Mouse (Mus musculus) limb, embryonic 14.5 days (tissue): ENCODE results near the gene Ptpn22. TPM values are rescaled to one million over a fixed set of nuclear protein-coding genes. Genes with fewer than 3 reads are reported as not detected.

Experiments used
- ATAC-seq: fragments of 200-750 bp; cut with Nextera tagmentation; 2 replicates; pipeline ENCODE4 v1.8.0; 2017; ENCODE audit warnings: low read depth, moderate number of reproducible peaks, moderate TSS enrichment; ENCODE audit not compliant: low FRiP score
- DNase-seq: peaks from one replicate; pipeline ENCODE4 v3.0.0-alpha.2; 2015; ENCODE audit warnings: low spot score
- H3K27ac ChIP-seq: fragments of 300-500 bp; sonication (generic); replicated peaks from 2 replicates; pipeline ENCODE4 v1.5.1; 2014; ENCODE audit warnings: low read depth, mild to moderate bottlenecking, low read length, moderate library complexity, mixed read lengths
- H3K27me3 ChIP-seq: fragments of 300-500 bp; sonication (generic); 2 replicates; pipeline ENCODE4 v1.6.1; 2014; ENCODE audit warnings: low read length, mixed read lengths; ENCODE audit not compliant: control insufficient read depth, insufficient read depth
- H3K36me3 ChIP-seq: fragments of 300-500 bp; sonication (generic); 2 replicates; pipeline ENCODE4 v1.6.1; 2014; ENCODE audit warnings: mild to moderate bottlenecking, low read length, moderate library complexity, mixed read lengths; ENCODE audit not compliant: control insufficient read depth, insufficient read depth
- H3K4me1 ChIP-seq: fragments of 300-500 bp; sonication (generic); 2 replicates; pipeline ENCODE4 v1.6.1; 2014; ENCODE audit warnings: antibody characterized with exemption, low read length, mixed read lengths; ENCODE audit not compliant: control insufficient read depth, insufficient read depth
- H3K4me2 ChIP-seq: fragments of 300-500 bp; sonication (generic); replicated peaks from 2 replicates; pipeline ENCODE4 v1.6.1; 2014; ENCODE audit warnings: low read depth, mild to moderate bottlenecking, low read length, moderate library complexity; ENCODE audit not compliant: severe bottlenecking
- H3K4me3 ChIP-seq: fragments of 300-500 bp; sonication (generic); replicated peaks from 2 replicates; pipeline ENCODE4 v1.5.1; 2014; ENCODE audit warnings: low read length
- H3K9ac ChIP-seq: fragments of 300-500 bp; sonication (generic); 2 replicates; pipeline ENCODE4 v1.6.1; 2014; ENCODE audit warnings: mild to moderate bottlenecking, low read depth, low read length, moderate library complexity; ENCODE audit not compliant: severe bottlenecking
- H3K9me3 ChIP-seq: fragments of 300-500 bp; sonication (generic); 2 replicates; pipeline ENCODE4 v1.6.1; 2016; ENCODE audit warnings: low read length; ENCODE audit not compliant: control insufficient read depth
- POLR2A ChIP-seq: fragments of 200-500 bp; IDR thresholded peaks from 2 replicates; pipeline ENCODE4 v1.8.0; 2012; ENCODE audit warnings: inconsistent platforms, mild to moderate bottlenecking, moderate library complexity, borderline replicate concordance; ENCODE audit not compliant: insufficient read depth, insufficient read length; ENCODE audit errors: extremely low read depth
- WGBS: fragments of 180-500 bp; shearing (Covaris S2); extraction: QIAGEN DNeasy Blood & Tissue Kit; methylation state at CpG from one replicate; pipeline ENCODE4 v1.1.7; 2014; 5-methylcytosine and 5-hydroxymethylcytosine counted together
- polyA plus RNA-seq, 2 experiments: library from polyadenylated mRNA; depleted of rRNA in 1 of 2; stranded (reverse) in 1 of 2; unstranded in 1 of 2; fragments of >200 nt; fragmentation: Nextera tagmentation in 1 of 2; extraction: Ambion mirVana in 1 of 2; gene quantifications; 2 replicates each; pipeline versions ENCODE4 v1.2.1 to v1.2.3; 2012 to 2014

Gene Ptpn22
- polyA plus RNA-seq, 2 experiments: 0.47 to 1.1 TPM

GRCm38 (mm10) chr3:103859851-103860391, 326 bp downstream of the Ptpn22 start:
- H3K4me3 ChIP-seq: no peak overlapping the region
- 71% methylated on average over 6 of the region's 6 CpGs for WGBS
- H3K4me2 ChIP-seq: no peak overlapping the region
- H3K27me3 ChIP-seq: no peaks in the 10 kb centered on the region
- H3K4me1 ChIP-seq: 0 out of 2 replicates have a peak, but pooled peaks cover 2% of the 10 kb centered on the region
- ATAC-seq (no peak), DNase-seq (peak; percentile 7)
- H3K9ac ChIP-seq: no peak overlapping the region
- no peak for TF ChIP-seq POLR2A
- no peaks in the 10 kb centered on the region for H3K9me3 ChIP-seq
- H3K36me3 ChIP-seq: no peaks in the 10 kb centered on the region
- H3K27ac ChIP-seq: no peak overlapping the region

- H3K4me1 ChIP-seq: 0 out of 2 replicates have a peak, but pooled peaks cover 2% of the 10 kb centered on the region
- DNase-seq (no peak), ATAC-seq (no peak)
- no peak overlapping the region for H3K4me2 ChIP-seq
- no peaks in the 10 kb centered on the region for H3K36me3 ChIP-seq
- WGBS: 68% methylated on average over 4 of the region's 4 CpGs
- no peaks in the 10 kb centered on the region for H3K27me3 ChIP-seq
- H3K27ac ChIP-seq: no peak overlapping the region
- no peak overlapping the region for H3K4me3 ChIP-seq
- TF ChIP-seq POLR2A: no peak
- H3K9ac ChIP-seq: no peak overlapping the region
- H3K9me3 ChIP-seq: no peaks in the 10 kb centered on the region
These were observed 3.2 kb downstream of the Ptpn22 start for GRCm38 (mm10) chr3:103862721-103863220.

GRCm38 (mm10) chr3:103864200-103864599, 4.6 kb downstream of the Ptpn22 start:
- 92% methylated on average over 6 of the region's 6 CpGs for WGBS
- Histone ChIP-seq H3K4me3 (no peak overlapping the region), H3K36me3 (no peaks in the 10 kb centered on the region), H3K9ac (no peak overlapping the region), H3K27ac (no peak overlapping the region), H3K4me1 (0 out of 2 replicates have a peak, but pooled peaks cover 2% of the 10 kb centered on the region), H3K27me3 (no peaks in the 10 kb centered on the region), H3K4me2 (no peak overlapping the region), H3K9me3 (no peaks in the 10 kb centered on the region)
- no peak for TF ChIP-seq POLR2A
- DNase-seq: no peak
- ATAC-seq: no peak

- no peak overlapping the region for H3K9ac ChIP-seq
- no peak overlapping the region for H3K27ac ChIP-seq
- 89% methylated on average over 5 of the region's 5 CpGs for WGBS
- no peaks in the 10 kb centered on the region for H3K9me3 ChIP-seq
- no peak for TF ChIP-seq POLR2A
- no peaks in the 10 kb centered on the region for H3K4me1 ChIP-seq
- H3K36me3 ChIP-seq: no peaks in the 10 kb centered on the region
- ATAC-seq: no peak
- DNase-seq: no peak
- no peaks in the 10 kb centered on the region for H3K27me3 ChIP-seq
- no peak overlapping the region for H3K4me3 ChIP-seq
- no peak overlapping the region for H3K4me2 ChIP-seq
These were observed 7.9 kb downstream of the Ptpn22 start for GRCm38 (mm10) chr3:103867424-103867971.

- no peak for ATAC-seq
- no peak overlapping the region for H3K4me3 ChIP-seq
- H3K4me2 ChIP-seq: no peak overlapping the region
- H3K27ac ChIP-seq: no peak overlapping the region
- no peak overlapping the region for H3K9ac ChIP-seq
- DNase-seq: no peak
- no peaks in the 10 kb centered on the region for H3K36me3 ChIP-seq
- 73% methylated on average over 4 of the region's 4 CpGs for WGBS
- H3K27me3 ChIP-seq: no peaks in the 10 kb centered on the region
- H3K4me1 ChIP-seq: no peaks in the 10 kb centered on the region
- no peaks in the 10 kb centered on the region for H3K9me3 ChIP-seq
- no peak for TF ChIP-seq POLR2A
These were observed 8.4 kb downstream of the Ptpn22 start for GRCm38 (mm10) chr3:103868008-103868407.
